Mouse (Mus musculus): ENCODE results near the gene Plekhg2.
A peak's percentile ranks its signal among the peaks of the same experiment; 100 is the strongest.

Gene Plekhg2

GRCm38 (mm10) chr7:28335471-28335870 lies 36.9 kb downstream of the Plekhg2 start:
- DNase-seq (ENCODE audit: low read depth, low spot score): no peak

- DNase-seq (ENCODE audit: low read depth, low spot score): no peak
Measured at GRCm38 (mm10) chr7:28334534-28334933, 37.9 kb downstream of the Plekhg2 start.

GRCm38 (mm10) chr7:28328260-28328659 lies 44.1 kb downstream of the Plekhg2 start:
- no peak for DNase-seq (ENCODE audit: low read depth, low spot score)

- no peak for DNase-seq (ENCODE audit: low read depth, low spot score)
Measured at GRCm38 (mm10) chr7:28326457-28326856, 45.9 kb downstream of the Plekhg2 start.

DNA sequence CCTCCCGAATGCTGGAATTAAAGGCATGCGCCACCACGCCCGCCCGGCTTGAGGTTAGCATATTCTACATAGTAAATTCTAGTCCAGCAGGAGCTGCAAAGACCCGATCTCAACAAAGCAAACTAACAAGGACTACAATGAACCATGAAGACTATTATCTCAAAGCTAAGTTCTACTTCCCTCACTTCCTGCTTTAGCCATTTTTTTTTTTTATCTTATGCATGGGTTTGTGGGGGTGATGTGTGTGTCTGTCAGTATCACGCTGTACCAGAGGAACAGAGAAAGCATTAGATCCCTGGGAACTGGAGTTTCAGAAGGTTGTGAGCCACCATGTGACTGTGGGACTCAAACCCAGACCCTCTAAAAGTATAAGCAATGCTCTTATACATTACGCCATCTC lies 47.1 kb downstream of the Plekhg2 start:
- DNase-seq (ENCODE audit: low read depth, low spot score): no peak

DNA sequence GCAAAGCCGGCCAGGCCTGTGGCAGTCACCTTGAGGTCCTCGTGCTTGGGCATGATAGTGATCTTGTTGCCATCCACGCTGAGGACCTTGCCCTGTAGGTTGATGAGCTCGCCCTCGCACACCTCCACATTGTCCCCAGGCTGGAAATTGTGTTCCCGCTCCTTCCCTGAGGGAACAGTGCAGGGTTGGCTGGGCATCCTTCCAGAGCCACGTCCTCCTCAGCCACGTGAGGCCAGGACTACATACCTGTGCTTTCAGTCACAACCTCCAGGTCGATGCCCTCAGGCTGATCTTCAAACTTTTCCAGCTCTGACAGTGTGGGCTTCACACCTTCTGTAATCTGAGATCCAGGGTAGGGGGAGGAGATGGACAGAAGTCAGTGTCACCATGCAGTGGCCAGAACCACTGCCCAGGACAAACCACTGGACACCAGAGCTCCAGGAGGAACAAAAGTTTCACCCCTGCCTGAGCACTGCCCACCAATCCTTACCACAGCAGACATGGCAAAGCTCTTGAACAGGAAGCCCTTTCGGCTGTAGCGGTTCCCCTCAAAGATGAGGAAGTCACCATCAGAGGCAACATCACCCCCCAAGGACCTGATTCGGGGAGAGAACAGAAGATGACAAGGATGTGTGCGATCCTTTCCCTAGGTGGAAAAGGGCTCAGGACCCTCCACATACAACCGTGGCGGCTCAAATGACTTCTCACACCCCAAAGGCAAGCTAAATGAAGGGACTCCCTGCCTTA lies 50.3 kb downstream of the Plekhg2 start:
- no peak for DNase-seq (ENCODE audit: low read depth, low spot score)

DNA sequence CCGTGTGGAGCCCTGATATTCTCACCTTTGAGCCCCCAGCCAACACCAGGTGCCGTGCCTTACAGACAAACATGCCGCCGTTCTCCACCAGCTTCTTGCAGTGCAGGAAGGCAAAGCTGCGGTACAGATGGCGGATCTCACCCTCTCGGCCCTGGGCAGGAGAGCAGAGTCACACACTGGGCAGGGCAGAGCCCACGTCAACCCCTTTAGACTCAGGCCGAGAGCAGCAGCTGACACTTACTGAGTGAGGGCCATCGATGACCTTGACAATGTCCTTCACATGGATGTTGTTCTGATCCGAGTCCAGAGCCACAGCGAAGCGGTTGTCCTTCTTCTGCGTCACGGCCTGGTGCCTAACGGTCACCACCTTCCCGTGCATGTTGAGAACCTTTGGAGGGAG lies 53.7 kb downstream of the Plekhg2 start:
- DNase-seq (ENCODE audit: low read depth, low spot score): no peak

- no peak for DNase-seq (ENCODE audit: low read depth, low spot score)
Measured at GRCm38 (mm10) chr7:28318036-28318435, 54.4 kb downstream of the Plekhg2 start.

- peak; percentile 96 for DNase-seq (ENCODE audit: low read depth, low spot score)
Measured at GRCm38 (mm10) chr7:28311926-28312543, 60.4 kb downstream of the Plekhg2 start, which contains the start of gene Timm50. Gene Timm50, minus strand, starts transcription at chr7:28312072.

GRCm38 (mm10) chr7:28311151-28311925 lies 61.1 kb downstream of the Plekhg2 start:
- no peak for DNase-seq (ENCODE audit: low read depth, low spot score)

- DNase-seq (ENCODE audit: low read depth, low spot score): no peak
Measured at GRCm38 (mm10) chr7:28309737-28310136, 62.7 kb downstream of the Plekhg2 start.
